Mouse (Mus musculus): ENCODE measurements around the gene Ahnak2. TPM values are rescaled to one million over a fixed set of nuclear protein-coding genes. Genes with fewer than 3 reads are reported as not detected.
A peak's percentile ranks its signal among the peaks of the same experiment; 100 is the strongest.

The Ahnak2 gene
- polyA plus RNA-seq, 1 experiment from 2014 or later: 0.25 TPM

- Histone ChIP-seq H3K4me2 (no peak overlapping the region), H3K36me3 (ENCODE audit: poor library complexity, severe bottlenecking) (peaks cover 24% of the 10 kb centered on the region), H3K9me3 (replicated peaks) (no peaks in the 10 kb centered on the region), H3K27ac (no peak overlapping the region), H3K27me3 (no peaks in the 10 kb centered on the region), H3K9ac (no peak overlapping the region), H3K4me1 (peaks cover 28% of the 10 kb centered on the region), H3K4me3 (no peak overlapping the region)
- ATAC-seq: no peak
- WGBS: 93% methylated on average over 5 of the region's 5 CpGs
These were observed 30.0 kb upstream of the Ahnak2 start for GRCm38 (mm10) chr12:112832411-112832810.

DNA sequence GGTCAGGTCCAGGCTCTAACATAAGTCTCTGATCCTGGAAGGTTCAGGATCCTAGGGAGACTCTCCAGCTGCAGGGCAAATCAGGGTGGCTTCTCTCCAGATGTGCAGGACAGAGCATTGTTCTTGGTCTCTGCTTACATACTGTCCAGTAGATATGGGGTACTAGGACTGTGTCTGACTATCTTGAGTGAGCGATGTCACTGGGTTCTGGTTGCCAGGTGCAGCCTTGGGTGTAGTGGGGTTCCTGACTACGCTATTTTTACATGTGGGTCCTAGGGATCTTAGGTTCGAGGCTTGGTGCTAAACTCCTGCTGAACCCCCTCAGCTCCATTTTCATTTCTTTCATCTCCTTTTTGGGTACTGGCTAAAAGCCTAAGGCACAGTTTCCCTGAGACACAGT lies 28.1 kb upstream of the Ahnak2 start:
- H3K27me3 ChIP-seq: no peaks in the 10 kb centered on the region
- H3K27ac ChIP-seq: no peak overlapping the region
- peak overlapping the region; percentile 69 for H3K4me2 ChIP-seq
- peaks cover 46% of the 10 kb centered on the region for H3K4me1 ChIP-seq
- peak overlapping the region; percentile 99 for H3K4me3 ChIP-seq
- 80% methylated on average over 3 of the region's 3 CpGs for WGBS
- peaks cover 42% of the 10 kb centered on the region for H3K36me3 ChIP-seq (ENCODE audit: poor library complexity, severe bottlenecking)
- no peak for ATAC-seq
- no peaks in the 10 kb centered on the region for H3K9me3 ChIP-seq (replicated peaks)
- peak overlapping the region; percentile 79 for H3K9ac ChIP-seq

GRCm38 (mm10) chr12:112830141-112830540 lies 27.7 kb upstream of the Ahnak2 start:
- H3K4me1 ChIP-seq: peaks cover 50% of the 10 kb centered on the region
- H3K4me2 ChIP-seq: peak overlapping the region; percentile 69
- no peaks in the 10 kb centered on the region for H3K27me3 ChIP-seq
- H3K9me3 ChIP-seq (replicated peaks): no peaks in the 10 kb centered on the region
- WGBS: 25% methylated on average over 2 of the region's 2 CpGs
- H3K27ac ChIP-seq: peak overlapping the region; percentile 68
- H3K4me3 ChIP-seq: peak overlapping the region; percentile 99
- ATAC-seq: no peak
- H3K36me3 ChIP-seq (ENCODE audit: poor library complexity, severe bottlenecking): peaks cover 43% of the 10 kb centered on the region
- peak overlapping the region; percentile 79 for H3K9ac ChIP-seq

DNA sequence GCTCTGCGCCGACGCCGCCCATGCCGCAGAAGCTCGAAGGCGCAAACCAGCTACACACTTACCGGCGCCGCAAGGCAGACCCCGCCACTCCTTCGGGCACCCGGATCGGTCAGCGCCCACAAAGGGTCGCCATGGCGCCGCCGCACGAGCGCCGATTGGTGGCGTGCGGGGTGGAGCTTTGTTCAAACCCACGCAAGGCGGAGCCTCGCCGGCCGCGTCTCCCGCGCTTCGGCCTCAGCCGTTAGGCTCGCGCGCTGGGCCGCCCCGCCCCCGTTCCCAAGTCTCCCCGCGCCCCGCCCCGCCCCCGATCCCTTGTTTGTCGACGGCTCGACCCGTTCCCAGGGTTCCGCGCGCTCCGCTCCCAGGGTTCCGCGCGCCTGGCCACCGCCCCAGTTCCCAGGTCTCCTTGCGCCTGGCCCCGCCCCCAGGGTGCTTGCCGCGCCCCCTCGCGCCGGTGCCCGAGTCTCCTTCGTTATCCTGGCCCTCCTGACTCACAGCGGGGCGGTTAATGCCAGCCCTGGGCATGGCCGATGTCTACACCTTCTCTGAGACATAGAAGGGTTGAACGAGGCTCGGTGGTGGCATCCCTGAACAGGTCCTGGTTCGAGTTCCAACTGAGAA lies 26.9 kb upstream of the Ahnak2 start, which contains the start of gene Cdca4:
Cdca4 (minus strand) TSS at position 180 of the 621 bp plus-strand sequence.
- no peaks in the 10 kb centered on the region for H3K9me3 ChIP-seq (replicated peaks)
- H3K4me1 ChIP-seq: peaks cover 58% of the 10 kb centered on the region
- peaks cover 50% of the 10 kb centered on the region for H3K36me3 ChIP-seq (ENCODE audit: poor library complexity, severe bottlenecking)
- ATAC-seq: peak; percentile 97
- H3K27me3 ChIP-seq: no peaks in the 10 kb centered on the region
- H3K4me2 ChIP-seq: peak within 1 kb of the TSS; percentile 73
- WGBS: under 1% methylated on average over 63 of the region's 72 CpGs
- H3K4me3 ChIP-seq: peak within 1 kb of the TSS; percentile 99
- H3K9ac ChIP-seq: peak within 1 kb of the TSS; percentile 97
- H3K27ac ChIP-seq: peak within 1 kb of the TSS; percentile 93

- H3K27me3 ChIP-seq: no peaks in the 10 kb centered on the region
- peaks cover 55% of the 10 kb centered on the region for H3K36me3 ChIP-seq (ENCODE audit: poor library complexity, severe bottlenecking)
- H3K9me3 ChIP-seq (replicated peaks): no peaks in the 10 kb centered on the region
- WGBS: under 1% methylated on average over 48 of the region's 51 CpGs
- peak overlapping the region; percentile 99 for H3K4me3 ChIP-seq
- peaks cover 65% of the 10 kb centered on the region for H3K4me1 ChIP-seq
- peak; percentile 83 for ATAC-seq
- H3K4me2 ChIP-seq: peak overlapping the region; percentile 73
- H3K9ac ChIP-seq: peak overlapping the region; percentile 97
- peak overlapping the region; percentile 93 for H3K27ac ChIP-seq
These were observed 26.2 kb upstream of the Ahnak2 start for GRCm38 (mm10) chr12:112828501-112829243.

DNA sequence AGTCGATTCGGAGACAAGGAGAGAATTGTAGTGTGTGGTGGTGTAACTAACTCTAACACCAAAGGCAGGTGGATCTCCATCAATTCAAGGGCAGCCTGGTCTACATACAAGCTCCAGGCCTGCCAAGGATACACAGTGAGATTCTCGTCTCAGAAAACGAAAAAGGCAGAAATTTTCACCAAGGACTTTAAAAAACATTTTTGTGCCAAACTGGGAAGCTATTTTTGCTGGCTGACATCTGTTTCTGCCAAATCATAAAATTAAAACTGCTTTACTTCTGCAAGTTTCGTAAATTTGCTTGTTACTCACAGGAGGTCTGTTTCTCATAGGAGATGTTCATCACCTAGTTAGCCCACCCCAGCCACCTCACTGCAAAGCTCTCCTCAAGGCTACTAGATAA lies 23.4 kb upstream of the Ahnak2 start:
- 86% methylated on average over 5 of the region's 5 CpGs for WGBS
- Histone ChIP-seq H3K36me3 (ENCODE audit: poor library complexity, severe bottlenecking) (peaks cover 61% of the 10 kb centered on the region), H3K4me3 (no peak overlapping the region), H3K4me2 (peak overlapping the region; percentile 73), H3K4me1 (peaks cover 75% of the 10 kb centered on the region), H3K9me3 (replicated peaks) (no peaks in the 10 kb centered on the region), H3K9ac (peak overlapping the region; percentile 55), H3K27ac (no peak overlapping the region), H3K27me3 (no peaks in the 10 kb centered on the region)
- ATAC-seq: no peak

- Histone ChIP-seq H3K36me3 (ENCODE audit: poor library complexity, severe bottlenecking) (peaks cover 87% of the 10 kb centered on the region), H3K27ac (no peak overlapping the region), H3K4me2 (no peak overlapping the region), H3K9ac (no peak overlapping the region), H3K4me1 (peaks cover 64% of the 10 kb centered on the region), H3K9me3 (replicated peaks) (no peaks in the 10 kb centered on the region), H3K4me3 (no peak overlapping the region), H3K27me3 (no peaks in the 10 kb centered on the region)
- 88% methylated on average over 4 of the region's 4 CpGs for WGBS
- ATAC-seq: no peak
These were observed 20.8 kb upstream of the Ahnak2 start for GRCm38 (mm10) chr12:112823221-112823620.

GRCm38 (mm10) chr12:112822676-112823075 lies 20.2 kb upstream of the Ahnak2 start:
- H3K4me2 ChIP-seq: no peak overlapping the region
- peaks cover 90% of the 10 kb centered on the region for H3K36me3 ChIP-seq (ENCODE audit: poor library complexity, severe bottlenecking)
- H3K4me3 ChIP-seq: no peak overlapping the region

DNA sequence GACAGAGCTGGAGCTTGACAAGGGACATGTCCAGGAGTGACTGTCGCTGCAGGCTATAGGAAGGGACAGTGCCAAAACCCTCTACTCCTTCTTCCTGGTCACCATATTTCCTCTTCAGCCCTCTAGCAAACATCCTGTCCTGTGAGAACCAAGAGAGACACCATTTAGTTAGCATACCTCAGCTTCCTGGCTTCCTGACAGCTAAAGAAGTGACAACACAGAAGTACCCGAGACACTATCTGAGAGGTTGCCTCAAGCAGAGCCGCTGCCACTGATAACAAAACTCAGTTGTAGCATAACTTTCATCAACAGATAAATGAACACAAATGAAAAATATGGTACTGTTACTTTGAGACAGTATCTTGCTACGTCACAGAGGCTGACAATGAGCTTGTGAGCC lies 19.5 kb upstream of the Ahnak2 start:
- Histone ChIP-seq H3K27ac (no peak overlapping the region), H3K27me3 (no peaks in the 10 kb centered on the region), H3K9me3 (replicated peaks) (no peaks in the 10 kb centered on the region), H3K4me1 (peaks cover 52% of the 10 kb centered on the region), H3K9ac (no peak overlapping the region), H3K36me3 (ENCODE audit: poor library complexity, severe bottlenecking) (peaks cover 90% of the 10 kb centered on the region), H3K4me2 (no peak overlapping the region), H3K4me3 (no peak overlapping the region)
- ATAC-seq: no peak
- whole genome bisulfite sequencing: 88% methylated on average over 4 of the region's 4 CpGs

More at GRCm38 (mm10) chr12:112822676-112823075, 20.2 kb upstream of the Ahnak2 start:
- H3K27ac ChIP-seq: no peak overlapping the region
- WGBS: 82% methylated on average over 2 of the region's 2 CpGs
- H3K27me3 ChIP-seq: no peaks in the 10 kb centered on the region
- H3K9me3 ChIP-seq (replicated peaks): no peaks in the 10 kb centered on the region
- ATAC-seq: no peak
- peaks cover 59% of the 10 kb centered on the region for H3K4me1 ChIP-seq
- H3K9ac ChIP-seq: no peak overlapping the region

DNA sequence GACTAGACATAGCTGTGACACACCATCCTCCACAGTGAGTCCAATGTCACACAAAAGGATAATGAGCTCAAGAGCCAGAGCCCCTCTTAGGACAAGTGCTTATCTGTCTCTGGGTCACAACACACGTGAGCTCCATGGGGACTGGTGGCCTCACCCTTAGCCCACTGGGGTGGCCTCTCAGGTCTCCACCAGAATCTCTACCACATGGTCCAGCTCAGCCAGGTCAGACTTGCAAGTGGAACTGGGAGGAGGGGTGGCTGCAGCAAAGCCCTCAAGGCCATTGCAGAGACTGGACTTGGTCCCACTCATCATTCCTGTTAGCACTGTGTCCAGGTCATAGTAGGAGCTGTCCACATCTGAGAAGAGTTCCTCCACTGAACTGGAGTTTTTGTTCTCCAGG lies 18.8 kb upstream of the Ahnak2 start:
- no peak overlapping the region for H3K4me3 ChIP-seq
- WGBS: 44% methylated on average over 1 of the region's 1 CpGs
- H3K4me1 ChIP-seq: peaks cover 44% of the 10 kb centered on the region
- no peaks in the 10 kb centered on the region for H3K27me3 ChIP-seq
- ATAC-seq: no peak
- no peak overlapping the region for H3K4me2 ChIP-seq
- H3K9me3 ChIP-seq (replicated peaks): no peaks in the 10 kb centered on the region
- H3K27ac ChIP-seq: no peak overlapping the region
- H3K9ac ChIP-seq: no peak overlapping the region
- H3K36me3 ChIP-seq (ENCODE audit: poor library complexity, severe bottlenecking): peaks cover 89% of the 10 kb centered on the region

DNA sequence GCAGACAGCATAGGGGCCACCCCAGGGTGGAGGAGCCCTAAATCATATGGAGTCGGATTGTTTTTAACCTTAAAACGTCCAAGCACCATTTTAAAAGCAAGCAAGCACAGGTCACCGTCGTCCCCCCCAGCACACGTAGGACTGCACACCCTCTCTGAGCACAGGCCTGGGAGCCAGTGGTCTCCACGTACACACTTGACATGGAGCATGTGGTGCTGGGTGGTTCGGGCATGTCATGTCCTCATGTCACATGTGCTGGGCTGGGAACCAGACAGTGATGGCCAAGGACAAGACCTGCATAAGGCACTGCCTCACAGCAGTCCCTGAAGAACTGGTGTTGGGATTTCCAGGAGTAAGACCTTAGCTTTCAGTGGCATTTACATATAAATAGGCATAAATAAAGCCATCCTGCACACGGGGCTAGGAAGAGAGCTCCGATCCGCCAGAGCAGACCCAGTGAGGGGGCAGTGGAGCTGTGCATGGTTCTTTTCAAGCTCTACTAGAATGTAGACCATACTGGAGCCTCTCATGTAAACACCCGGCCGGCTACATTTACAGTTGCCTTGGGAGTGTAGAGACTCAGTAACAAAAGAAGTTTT lies 18.0 kb upstream of the Ahnak2 start:
- WGBS: 75% methylated on average over 12 of the region's 12 CpGs
- no peak for ATAC-seq
- peaks cover 90% of the 10 kb centered on the region for H3K36me3 ChIP-seq (ENCODE audit: poor library complexity, severe bottlenecking)
- no peak overlapping the region for H3K4me3 ChIP-seq
- H3K9me3 ChIP-seq (replicated peaks): no peaks in the 10 kb centered on the region
- H3K27ac ChIP-seq: no peak overlapping the region
- H3K4me2 ChIP-seq: no peak overlapping the region
- H3K4me1 ChIP-seq: peaks cover 37% of the 10 kb centered on the region
- H3K27me3 ChIP-seq: no peaks in the 10 kb centered on the region
- H3K9ac ChIP-seq: no peak overlapping the region

DNA sequence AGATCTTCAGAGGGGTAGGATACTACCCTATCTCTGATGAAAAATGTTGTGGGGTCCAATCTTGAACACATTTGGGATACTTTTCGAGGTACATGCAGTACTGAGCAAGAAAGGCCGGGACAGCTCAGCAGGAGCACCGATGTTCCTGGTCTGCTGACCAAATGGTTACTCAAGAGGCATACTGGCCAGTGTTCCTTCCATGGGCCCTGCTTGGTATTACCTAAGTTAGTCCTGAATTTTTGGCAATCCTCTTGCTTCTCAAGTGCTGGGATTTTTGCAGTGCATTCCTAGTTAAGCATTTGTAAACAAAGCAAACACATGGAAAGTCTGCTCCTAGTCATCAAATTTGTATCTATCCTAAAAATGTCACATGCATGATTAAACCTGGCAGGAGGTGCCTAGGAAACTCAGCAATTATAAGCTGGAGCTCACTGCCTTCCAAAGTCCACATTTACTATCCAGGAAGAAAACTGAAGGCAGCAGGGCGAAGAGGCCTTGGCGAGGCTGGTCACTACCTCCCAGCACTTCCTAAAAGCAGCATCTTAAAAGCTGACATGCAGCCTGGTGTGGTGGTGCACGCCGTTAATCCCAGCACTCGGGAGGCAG lies 16.7 kb upstream of the Ahnak2 start:
- Histone ChIP-seq H3K9me3 (replicated peaks) (no peaks in the 10 kb centered on the region), H3K4me3 (no peak overlapping the region), H3K9ac (no peak overlapping the region), H3K4me2 (no peak overlapping the region), H3K27ac (no peak overlapping the region), H3K36me3 (ENCODE audit: poor library complexity, severe bottlenecking) (peaks cover 94% of the 10 kb centered on the region), H3K4me1 (peaks cover 24% of the 10 kb centered on the region), H3K27me3 (no peaks in the 10 kb centered on the region)
- no peak for ATAC-seq
- 96% methylated on average over 8 of the region's 8 CpGs for WGBS
